Mouse (Mus musculus) gastrocnemius, postnatal 25 days (tissue): Measurements from ENCODE around the gene Gmpr2. TPM values are rescaled to one million over a fixed set of nuclear protein-coding genes. Genes with fewer than 3 reads are reported as not detected.

Experiments
- DNase-seq: peaks from one replicate; pipeline ENCODE4 v3.0.0; 2022
- long read RNA-seq, 2 experiments: library from polyadenylated mRNA; stranded (forward); transcript quantifications; one replicate each; pipeline ENCODE4 v2.0.0; 2021
- total RNA-seq, 2 experiments: library from RNA; stranded (reverse); gene quantifications; 1 replicate in 1 of 2; 2 replicates in 1 of 2; pipeline ENCODE4 v1.2.3; 2021

Gmpr2 gene
- total RNA-seq: 1 to 10 TPM; 2.4 to 3.3 TPM
- long read RNA-seq, experiment 1, partial matches to known transcripts: 0 of 2 reads
- long read RNA-seq, experiment 1, other reads (novel, unspliced or antisense): 0 of 2 reads
- long read RNA-seq, experiment 2, partial matches to known transcripts: 2 of 6 reads
- long read RNA-seq, experiment 2, other reads (novel, unspliced or antisense): 1 of 6 reads

- DNase-seq: peak; percentile 91
These were observed at the start of gene Gmpr2, which contains the start of gene Nedd8 for GRCm38 (mm10) chr14:55671833-55672740. Gmpr2 (plus strand) TSS chr14:55671941. Nedd8 (minus strand) TSS chr14:55672124.

- no peak for DNase-seq
These were observed 43.5 kb upstream of the Gmpr2 start for GRCm38 (mm10) chr14:55628077-55628827.

GRCm38 (mm10) chr14:55629312-55629711, 42.4 kb upstream of the Gmpr2 start:
- DNase-seq: no peak

GRCm38 (mm10) chr14:55634874-55635522, 36.7 kb upstream of the Gmpr2 start:
- peak; percentile 37 for DNase-seq

GRCm38 (mm10) chr14:55635523-55636007, 36.2 kb upstream of the Gmpr2 start, which contains the start of gene Ipo4:
Ipo4 (minus strand) TSS chr14:55635957.
- peak; percentile 87 for DNase-seq

- no peak for DNase-seq
These were observed 33.9 kb upstream of the Gmpr2 start, which contains the start of gene Gm49378 for GRCm38 (mm10) chr14:55637795-55638194. Gm49378 (minus strand) TSS chr14:55637895.

- DNase-seq: no peak
These were observed 30.9 kb upstream of the Gmpr2 start for GRCm38 (mm10) chr14:55640816-55641215.

- DNase-seq: no peak
These were observed 30.4 kb upstream of the Gmpr2 start for GRCm38 (mm10) chr14:55641291-55641690.

- DNase-seq: no peak
These were observed 29.1 kb upstream of the Gmpr2 start for GRCm38 (mm10) chr14:55642679-55643059.

GRCm38 (mm10) chr14:55643060-55643907, 28.5 kb upstream of the Gmpr2 start, which contains the start of gene Tm9sf1:
Tm9sf1 (minus strand) TSS chr14:55643806.
- peak; percentile 83 for DNase-seq

- DNase-seq: no peak
These were observed 27.4 kb upstream of the Gmpr2 start for GRCm38 (mm10) chr14:55644261-55644888.

GRCm38 (mm10) chr14:55649884-55650283, 21.9 kb upstream of the Gmpr2 start, which contains the start of gene Tssk4:
Tssk4 (plus strand) TSS chr14:55650184.
- DNase-seq: no peak

- no peak for DNase-seq
These were observed 20.2 kb upstream of the Gmpr2 start for GRCm38 (mm10) chr14:55651528-55651927.

- no peak for DNase-seq
These were observed 14.8 kb upstream of the Gmpr2 start for GRCm38 (mm10) chr14:55656935-55657334.

GRCm38 (mm10) chr14:55658011-55658410, 13.7 kb upstream of the Gmpr2 start:
- DNase-seq: no peak

GRCm38 (mm10) chr14:55659960-55660573, 11.7 kb upstream of the Gmpr2 start, which contains the start of gene Mdp1:
Mdp1 (minus strand) TSS chr14:55660508.
- DNase-seq: peak; percentile 65

GRCm38 (mm10) chr14:55660636-55661035, 11.1 kb upstream of the Gmpr2 start:
- no peak for DNase-seq

GRCm38 (mm10) chr14:55671486-55671832, 282 bp upstream of the Gmpr2 start:
- no peak for DNase-seq

GRCm38 (mm10) chr14:55672741-55673060, 960 bp downstream of the Gmpr2 start:
- DNase-seq: no peak

GRCm38 (mm10) chr14:55677615-55678014, 5.9 kb downstream of the Gmpr2 start:
- DNase-seq: no peak
